Mouse (Mus musculus) central nervous system, embryonic 11.5 days (tissue): ENCODE data around the gene 1700056E22Rik. TPM values are rescaled to one million over a fixed set of nuclear protein-coding genes. Genes with fewer than 3 reads are reported as not detected.

Experiments used
- polyA plus RNA-seq: library from polyadenylated mRNA; depleted of rRNA; stranded (reverse); fragments of >200 nt; gene quantifications from 2 replicates; pipeline ENCODE4 v1.2.3, GENCODE M21; 2012; rRNA removed

1700056E22Rik gene
- polyA plus RNA-seq = 1.5 and 2.6 TPM in 2 replicates

GRCm38 (mm10) chr1:184034011-184034557 lies at the start of gene 1700056E22Rik:
Gene 1700056E22Rik (minus strand): TSS chr1:184034301.

GRCm38 (mm10) chr1:184013106-184013505 lies 21.0 kb downstream of the 1700056E22Rik start, which contains the start of gene Dusp10:
Gene Dusp10 (plus strand): TSS chr1:184013302.

Other genes starting within 250 kb of the 1700056E22Rik start
- gene Dusp10, start 21.0 kb downstream of the 1700056E22Rik start, polyA plus RNA-seq = 6.0 and 8.1 TPM in 2 replicates